Mouse (Mus musculus): ENCODE data around the gene Odf4.

Odf4 gene

GRCm38 (mm10) chr11:68902823-68903222, 24.1 kb downstream of the Odf4 start:
- DNase-seq (ENCODE audit: low spot score in 2 of 2): no peak

DNA sequence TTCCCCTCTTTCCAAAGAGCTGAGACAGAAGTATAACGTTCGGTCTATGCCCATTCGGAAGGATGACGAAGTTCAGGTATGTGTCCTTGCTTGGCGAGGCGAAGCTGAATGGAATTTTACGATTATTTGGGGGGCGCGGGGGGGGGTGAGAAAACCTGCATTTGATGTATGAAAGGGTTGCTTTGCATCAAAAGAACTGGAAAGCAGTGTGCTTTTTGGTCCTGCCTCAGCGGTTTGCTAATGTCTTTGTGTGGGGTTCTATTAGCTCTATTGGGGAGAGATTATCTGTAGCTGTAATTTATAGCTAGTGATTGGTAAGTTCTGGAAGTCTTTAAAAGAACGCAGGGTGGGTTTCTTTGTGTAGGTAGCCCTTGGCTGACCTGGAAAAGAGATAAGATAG, 24.5 kb downstream of the Odf4 start:
- no peak for DNase-seq (ENCODE audit: low spot score in 2 of 2)

DNA sequence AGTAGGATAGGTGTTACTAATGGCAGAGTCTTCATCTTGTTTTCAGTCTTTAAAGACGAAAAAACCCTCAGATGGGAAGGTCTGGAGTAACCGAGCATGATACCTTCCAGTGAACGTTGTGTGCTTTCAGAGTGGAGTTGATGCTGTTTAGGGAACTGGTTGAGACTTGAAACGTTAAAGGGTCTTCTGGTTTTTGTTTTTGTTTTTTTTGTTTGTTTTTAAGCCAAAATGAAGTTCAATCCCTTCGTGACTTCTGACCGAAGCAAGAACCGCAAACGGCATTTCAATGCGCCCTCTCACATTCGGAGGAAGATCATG, 24.9 kb downstream of the Odf4 start:
- DNase-seq (ENCODE audit: low spot score in 2 of 2): no peak

DNA sequence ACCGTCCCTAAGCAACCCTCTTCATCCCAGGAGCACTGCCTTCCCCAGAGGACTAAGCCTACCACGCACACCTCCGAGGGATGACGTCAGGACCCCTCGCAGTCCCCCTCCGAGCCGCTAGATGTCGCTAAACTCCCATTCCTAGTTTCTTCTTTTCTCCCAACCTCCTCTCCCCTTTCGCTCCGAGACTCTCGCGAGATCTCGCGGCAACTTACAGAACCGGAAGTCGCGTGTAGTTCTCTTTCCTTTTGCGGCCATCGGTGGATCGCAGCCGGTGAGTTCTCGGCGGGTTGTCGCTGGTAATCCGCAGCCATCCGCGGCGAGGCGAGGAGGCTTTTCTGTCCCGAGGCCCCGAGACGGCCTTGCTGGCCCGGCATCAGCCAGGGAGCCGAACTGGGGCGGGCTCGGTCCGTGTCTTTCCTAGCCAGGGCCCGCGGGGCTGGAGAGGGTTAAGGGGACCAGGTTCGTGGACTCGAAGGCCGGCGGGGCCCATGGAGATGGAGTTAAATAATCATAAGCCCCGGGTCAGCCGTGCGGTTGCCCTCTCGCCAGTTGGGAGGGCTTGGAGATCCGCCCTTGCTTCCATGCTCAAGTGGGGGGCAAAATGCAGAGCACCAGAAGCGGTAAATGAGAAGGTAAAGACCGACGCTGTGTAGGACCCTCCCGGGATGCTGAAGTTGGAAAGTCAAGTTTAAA, 25.4 kb downstream of the Odf4 start, which contains the start of gene Rpl26:
Rpl26 (plus strand) TSS at position 233 of the 696 bp plus-strand sequence.
- peak; percentile 98 for DNase-seq (ENCODE audit: low spot score in 2 of 2)

- DNase-seq (ENCODE audit: low spot score in 2 of 2): no peak
These were observed 26.1 kb downstream of the Odf4 start for GRCm38 (mm10) chr11:68900519-68901350.

- DNase-seq (ENCODE audit: low spot score in 2 of 2): no peak
These were observed 27.1 kb downstream of the Odf4 start for GRCm38 (mm10) chr11:68899815-68900214.

- no peak for DNase-seq (ENCODE audit: low spot score in 2 of 2)
These were observed 28.1 kb downstream of the Odf4 start for GRCm38 (mm10) chr11:68898790-68899189.

DNA sequence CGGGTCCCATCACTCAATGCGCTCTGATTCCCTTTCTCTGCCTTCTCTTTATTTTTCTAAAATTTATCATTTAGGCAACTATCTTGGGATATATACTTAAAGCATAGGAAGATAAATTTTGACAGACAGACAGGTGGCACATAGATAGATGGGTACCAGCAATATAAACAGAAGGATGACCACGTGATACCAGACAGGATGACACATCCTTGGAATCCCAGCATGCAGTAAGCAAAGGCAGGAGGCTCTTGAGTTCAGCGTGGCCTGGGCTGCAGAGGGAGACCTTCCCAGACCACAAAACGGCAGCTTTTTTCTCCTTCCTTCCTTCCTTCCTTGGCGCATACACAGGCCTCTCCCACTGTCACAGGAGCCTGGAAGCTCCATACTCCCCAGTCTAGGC, 29.0 kb downstream of the Odf4 start:
- no peak for DNase-seq (ENCODE audit: low spot score in 2 of 2)

- DNase-seq (ENCODE audit: low spot score in 2 of 2): peak; percentile 34 to 51
These were observed 29.8 kb downstream of the Odf4 start for GRCm38 (mm10) chr11:68897120-68897519.

- no peak for DNase-seq (ENCODE audit: low spot score in 2 of 2)
These were observed 30.6 kb downstream of the Odf4 start for GRCm38 (mm10) chr11:68896247-68896646.

DNA sequence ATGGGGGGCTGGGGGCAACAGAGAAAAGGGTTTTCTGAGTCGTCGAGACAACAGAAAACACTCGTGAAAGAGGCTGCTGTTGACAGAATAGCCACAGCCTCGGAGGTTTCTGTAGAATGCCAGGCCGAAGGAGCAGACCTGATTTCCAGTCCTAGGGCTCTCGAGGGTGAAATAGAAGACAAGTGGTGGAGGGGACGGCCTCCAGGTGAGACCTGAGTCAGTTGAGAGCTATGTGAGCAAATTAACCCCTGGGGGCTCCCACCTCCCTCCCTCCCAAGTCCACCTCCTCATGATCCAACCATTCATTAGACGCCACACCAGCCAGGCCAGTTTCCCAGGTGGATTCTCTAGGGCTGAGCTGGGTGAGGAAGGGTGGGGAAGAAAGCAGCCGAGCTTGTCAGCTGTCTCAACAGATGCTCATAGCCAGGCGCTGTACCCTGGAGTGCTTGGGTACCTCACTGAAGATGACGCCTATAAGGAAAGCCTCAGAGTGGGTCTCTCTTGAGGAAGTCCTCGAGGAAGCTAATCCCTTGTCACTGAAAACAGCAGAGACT, 32.9 kb downstream of the Odf4 start:
- DNase-seq (ENCODE audit: low spot score in 2 of 2): no peak

GRCm38 (mm10) chr11:68892233-68892832, 34.5 kb downstream of the Odf4 start:
- no peak for DNase-seq (ENCODE audit: low spot score in 2 of 2)

DNA sequence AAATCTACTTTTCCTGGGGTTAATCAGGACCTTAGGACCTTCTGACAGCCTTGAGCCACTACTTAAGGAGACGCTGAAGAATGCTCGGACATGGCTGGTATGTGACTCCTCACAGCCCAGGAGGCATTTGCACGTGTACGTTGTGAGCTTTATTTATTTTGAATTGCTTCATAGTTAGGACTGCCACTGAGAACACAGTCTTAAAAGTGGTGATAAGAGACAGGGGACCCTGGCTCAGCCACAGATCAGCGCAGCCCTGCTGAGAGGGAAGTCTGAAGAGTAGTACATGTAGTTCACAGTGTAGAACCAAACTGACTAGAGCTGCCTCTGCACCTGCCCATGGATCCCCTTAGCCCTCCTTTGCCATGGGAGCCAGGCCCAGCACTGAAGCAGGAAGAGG, 35.1 kb downstream of the Odf4 start:
- DNase-seq (ENCODE audit: low spot score in 2 of 2): no peak

- no peak for DNase-seq (ENCODE audit: low spot score in 2 of 2)
These were observed 36.3 kb downstream of the Odf4 start for GRCm38 (mm10) chr11:68890625-68891024.

GRCm38 (mm10) chr11:68888653-68889052, 38.2 kb downstream of the Odf4 start:
- no peak for DNase-seq (ENCODE audit: low spot score in 2 of 2)

DNA sequence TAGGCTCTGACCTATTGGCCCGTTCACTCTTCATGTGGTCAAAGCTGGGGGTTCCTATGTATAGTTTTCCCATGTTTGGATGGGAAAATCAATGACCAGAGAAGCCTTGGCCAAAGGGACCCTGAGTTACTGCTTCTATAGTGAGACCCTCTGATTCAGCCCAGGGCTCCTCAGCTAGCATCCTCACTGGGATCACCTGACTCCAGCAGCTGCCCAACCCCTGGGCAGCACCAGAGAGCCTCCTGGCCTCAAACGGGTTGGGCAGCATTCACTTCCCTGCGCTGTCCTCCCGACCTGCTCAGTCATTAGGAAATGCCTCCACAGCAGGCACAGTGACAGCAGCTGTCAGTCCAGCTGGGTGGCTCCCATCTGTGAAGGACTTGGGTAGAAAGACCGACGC, 38.6 kb downstream of the Odf4 start, which contains the start of gene Rnf222:
Rnf222 (plus strand) TSS at position 301 of the 400 bp plus-strand sequence.
- DNase-seq (ENCODE audit: low spot score in 2 of 2): no peak

DNA sequence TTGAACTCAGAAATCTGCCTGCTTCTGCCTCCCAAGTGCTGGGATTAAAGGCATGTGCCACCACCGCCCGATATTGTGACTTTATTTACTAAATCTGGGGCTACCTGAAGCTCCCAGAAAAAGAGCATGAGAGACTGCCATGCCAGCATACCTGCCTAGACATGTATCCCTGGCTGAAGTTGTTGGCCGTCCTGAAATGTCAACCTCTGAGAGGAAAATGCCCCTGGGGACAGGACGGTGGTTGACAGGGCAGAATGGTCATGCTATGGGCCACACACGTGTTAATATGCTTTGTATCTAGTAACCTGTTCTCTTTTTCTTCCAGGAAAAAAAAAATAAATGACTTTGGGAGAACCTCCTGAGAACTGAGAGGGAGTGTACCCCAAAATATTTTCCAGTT, 40.8 kb downstream of the Odf4 start:
- DNase-seq (ENCODE audit: low spot score in 2 of 2): no peak

DNA sequence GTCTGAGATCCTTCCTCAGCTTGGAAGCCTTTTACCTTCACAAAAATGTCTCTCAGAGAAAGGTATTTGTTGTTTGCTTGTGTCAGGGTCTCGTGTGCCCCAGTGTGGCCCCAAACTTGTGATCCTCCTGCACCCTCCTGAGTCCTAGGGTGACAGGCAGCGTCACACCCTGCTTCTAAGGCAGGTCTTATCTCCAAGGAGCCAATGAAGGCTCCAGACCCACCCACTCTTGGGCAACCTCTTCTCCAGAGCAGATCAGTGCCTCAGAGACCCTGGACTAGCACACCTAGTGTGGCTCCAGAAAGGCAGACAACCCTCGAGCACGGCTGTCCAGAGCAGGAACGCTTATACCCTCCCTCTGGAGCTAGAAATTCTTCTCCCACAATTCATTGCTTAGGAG, 42.5 kb downstream of the Odf4 start:
- DNase-seq (ENCODE audit: low spot score in 2 of 2): no peak

DNA sequence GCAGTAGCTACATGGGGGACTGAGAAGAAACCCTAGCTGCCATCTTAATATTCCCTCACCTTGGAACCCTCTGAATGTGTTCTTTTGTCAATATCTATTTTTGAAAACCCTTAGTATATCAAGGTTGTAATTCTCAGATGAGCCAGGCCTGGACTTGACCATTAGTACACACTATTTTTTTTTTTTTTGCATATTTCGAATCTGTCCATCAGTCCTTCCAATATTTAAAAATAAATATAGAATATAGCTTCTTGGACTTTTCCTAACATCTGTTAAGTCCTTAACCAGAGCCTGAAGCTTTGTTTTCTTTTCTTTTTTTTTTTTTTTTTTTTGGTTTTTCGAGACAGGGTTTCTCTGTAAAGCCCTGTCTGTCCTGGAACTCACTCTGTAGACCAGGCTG, 43.0 kb downstream of the Odf4 start:
- DNase-seq (ENCODE audit: low spot score in 2 of 2): no peak

DNA sequence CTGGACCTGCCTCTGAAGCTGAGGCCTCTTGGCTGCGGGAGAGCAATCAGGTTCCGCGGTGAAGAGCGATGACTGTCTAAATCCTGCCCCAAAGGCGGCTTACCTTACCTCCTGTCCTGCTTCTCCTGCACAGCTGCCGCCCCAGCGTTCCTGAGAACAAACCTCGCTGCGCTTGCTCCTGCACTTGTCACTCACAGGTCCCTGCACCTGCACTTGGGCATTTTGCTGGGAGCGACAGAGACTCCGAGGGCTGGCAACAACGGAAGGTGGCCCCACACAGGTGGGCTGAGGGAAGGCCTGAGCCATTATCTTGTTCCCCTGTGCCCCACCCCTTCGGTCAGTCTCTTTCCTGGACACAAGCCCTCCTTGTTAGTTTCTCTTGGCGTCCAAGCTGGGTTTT, 44.8 kb downstream of the Odf4 start:
- no peak for DNase-seq (ENCODE audit: low spot score in 2 of 2)

DNA sequence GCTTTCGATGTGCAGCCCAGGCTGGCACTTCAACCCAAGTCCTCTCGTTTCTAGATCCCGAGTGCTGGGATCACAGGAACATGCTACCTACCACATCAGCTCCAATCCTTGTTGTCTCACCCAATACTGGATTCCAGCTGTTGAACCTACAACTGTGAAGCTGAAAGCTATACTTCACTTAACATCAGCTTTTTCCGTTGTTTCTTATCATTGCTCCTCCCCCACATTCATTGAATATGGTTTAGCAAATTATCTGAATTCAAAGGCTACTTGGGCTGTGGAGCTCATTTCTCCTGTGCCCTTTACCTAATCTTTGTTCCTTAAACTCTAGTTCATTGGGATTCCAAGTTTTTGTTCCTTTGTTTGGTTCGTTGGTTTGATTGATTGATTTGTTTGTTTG, 48.1 kb downstream of the Odf4 start:
- DNase-seq (ENCODE audit: low spot score in 2 of 2): no peak

- peak; percentile 54 to 66 for DNase-seq (ENCODE audit: low spot score in 2 of 2)
These were observed 52.0 kb downstream of the Odf4 start for GRCm38 (mm10) chr11:68874841-68875240.
